Mouse (Mus musculus) spleen, adult 2 months (tissue): ENCODE measurements around the gene Rasgrp1.

ENCODE experiments used
- CTCF ChIP-seq: fragments of 200-500 bp; IDR thresholded peaks from 2 replicates; pipeline ENCODE4 v1.5.1; 2011; ENCODE audit warnings: mild to moderate bottlenecking, inconsistent platforms; ENCODE audit not compliant: insufficient read depth, insufficient read length, insufficient replicate concordance; ENCODE audit errors: extremely low read depth
- POLR2A ChIP-seq: fragments of 200-500 bp; IDR thresholded peaks from 2 replicates; pipeline ENCODE4 v1.6.1; 2011; ENCODE audit warnings: low read depth, low read length, inconsistent platforms

DNA sequence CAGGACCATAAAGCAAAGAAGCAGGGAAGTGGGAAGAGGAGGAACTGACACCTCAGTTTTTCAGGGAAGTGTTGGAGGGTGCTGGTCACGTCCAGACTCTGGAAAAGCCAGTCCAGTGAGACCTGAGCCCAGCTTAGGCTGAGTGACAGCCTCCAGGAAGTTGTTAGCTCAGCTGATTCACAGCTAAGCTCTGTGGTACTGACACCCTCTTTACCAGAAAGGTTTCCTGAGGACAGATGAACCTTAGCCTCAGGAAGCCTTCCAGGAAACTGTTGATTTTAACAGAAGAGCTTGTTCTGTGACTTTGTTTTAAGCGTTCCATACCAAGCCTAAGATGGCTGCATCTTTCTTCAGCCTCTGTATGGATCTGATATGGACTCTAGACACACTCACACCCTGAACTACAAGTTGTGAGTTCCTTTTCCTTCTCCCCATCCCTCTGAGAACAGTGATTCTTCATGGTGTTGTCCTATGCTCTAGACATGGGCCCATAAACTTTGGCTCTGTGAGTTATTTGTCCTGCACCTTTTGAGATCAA, 31.6 kb upstream of the Rasgrp1 start:
- TF ChIP-seq POLR2A (no peak), CTCF (no peak)
